Mouse (Mus musculus) stomach, embryonic 16.5 days (tissue): Measurements from ENCODE around the gene Rabif. TPM values are rescaled to one million over a fixed set of nuclear protein-coding genes. Genes with fewer than 3 reads are reported as not detected.
"Not testable (repeated sequence)": the region's sequence is repeated elsewhere in the genome, so short reads cannot be mapped to it uniquely, and the experiment has no call there.

ENCODE experiments used
- ATAC-seq: fragments of 200-750 bp; cut with Nextera tagmentation; 2 replicates; pipeline ENCODE4 v1.8.0; 2017; ENCODE audit warnings: moderate number of reproducible peaks, moderate TSS enrichment; ENCODE audit not compliant: insufficient read depth, low FRiP score
- H3K27ac ChIP-seq: fragments of 300-500 bp; sonication (generic); 2 replicates; pipeline ENCODE4 v1.5.1; 2014; ENCODE audit warnings: low read length
- H3K27me3 ChIP-seq: fragments of 300-500 bp; sonication (generic); 2 replicates; pipeline ENCODE4 v1.6.1; 2014; ENCODE audit warnings: low read length, control low read depth, mixed read lengths; ENCODE audit not compliant: control insufficient read depth, insufficient read depth
- H3K36me3 ChIP-seq: fragments of 300-500 bp; sonication (generic); 2 replicates; pipeline ENCODE4 v1.6.1; 2014; ENCODE audit warnings: low read length; ENCODE audit not compliant: control insufficient read depth, insufficient read depth
- H3K4me1 ChIP-seq: fragments of 300-500 bp; sonication (generic); 2 replicates; pipeline ENCODE4 v1.6.1; 2014; ENCODE audit warnings: low read length, control low read depth, mixed read lengths; ENCODE audit not compliant: control insufficient read depth, insufficient read depth
- H3K4me2 ChIP-seq: fragments of 300-500 bp; sonication (generic); 2 replicates; pipeline ENCODE4 v1.6.1; 2014; ENCODE audit warnings: low read depth, low read length, mixed read lengths
- H3K4me3 ChIP-seq: fragments of 300-500 bp; sonication (generic); replicated peaks from 2 replicates; pipeline ENCODE4 v1.5.1; 2014; ENCODE audit warnings: mild to moderate bottlenecking, low read length
- H3K9ac ChIP-seq: fragments of 300-500 bp; sonication (generic); 2 replicates; pipeline ENCODE4 v1.6.1; 2014; ENCODE audit warnings: low read length
- H3K9me3 ChIP-seq: fragments of 300-500 bp; sonication (generic); replicated peaks from 2 replicates; pipeline ENCODE4 v1.6.1; 2016; ENCODE audit warnings: low read length, control low read depth; ENCODE audit not compliant: control insufficient read depth
- WGBS: fragments of 180-500 bp; shearing (Covaris S2); extraction: QIAGEN DNeasy Blood & Tissue Kit; methylation state at CpG from one replicate; pipeline ENCODE4 v1.1.7; 2014; 5-methylcytosine and 5-hydroxymethylcytosine counted together
- polyA plus RNA-seq: library from polyadenylated mRNA; unstranded; fragments of >200 nt; fragmentation: Nextera tagmentation; extraction: Ambion mirVana; gene quantifications from 2 replicates; pipeline ENCODE4 v1.2.1, GENCODE M21; 2015

Gene Rabif
- 40.2 and 45.4 TPM in 2 replicates for polyA plus RNA-seq

- peak within 1 kb of the TSS; percentile 97 for H3K27ac ChIP-seq
- H3K4me3 ChIP-seq = peak within 1 kb of the TSS; percentile 86
- no peaks in the 10 kb centered on the region for H3K36me3 ChIP-seq
- peak within 1 kb of the TSS; percentile 86 for H3K9ac ChIP-seq
- no peaks in the 10 kb centered on the region for H3K27me3 ChIP-seq
- H3K4me1 ChIP-seq = peaks cover 12% of the 10 kb centered on the region
- no peaks in the 10 kb centered on the region for H3K9me3 ChIP-seq
- ATAC-seq = peak; percentile 98
- H3K4me2 ChIP-seq = peak within 1 kb of the TSS; percentile 83
- WGBS = under 1% methylated on average over 58 of the region's 58 CpGs
Observed at GRCm38 (mm10) chr1:134494428-134495215, at the start of gene Rabif. Gene Rabif (plus strand): TSS chr1:134494648.

GRCm38 (mm10) chr1:134445418-134445817 lies 49.0 kb upstream of the Rabif start:
- ATAC-seq = no peak
- H3K4me1 ChIP-seq = no peaks in the 10 kb centered on the region
- H3K27me3 ChIP-seq = no peaks in the 10 kb centered on the region
- 78% methylated on average over 2 of the region's 2 CpGs for WGBS
- H3K36me3 ChIP-seq = no peaks in the 10 kb centered on the region
- no peak overlapping the region for H3K9ac ChIP-seq
- no peak overlapping the region for H3K4me2 ChIP-seq
- H3K4me3 ChIP-seq = no peak overlapping the region
- no peaks in the 10 kb centered on the region for H3K9me3 ChIP-seq
- H3K27ac ChIP-seq = no peak overlapping the region

DNA sequence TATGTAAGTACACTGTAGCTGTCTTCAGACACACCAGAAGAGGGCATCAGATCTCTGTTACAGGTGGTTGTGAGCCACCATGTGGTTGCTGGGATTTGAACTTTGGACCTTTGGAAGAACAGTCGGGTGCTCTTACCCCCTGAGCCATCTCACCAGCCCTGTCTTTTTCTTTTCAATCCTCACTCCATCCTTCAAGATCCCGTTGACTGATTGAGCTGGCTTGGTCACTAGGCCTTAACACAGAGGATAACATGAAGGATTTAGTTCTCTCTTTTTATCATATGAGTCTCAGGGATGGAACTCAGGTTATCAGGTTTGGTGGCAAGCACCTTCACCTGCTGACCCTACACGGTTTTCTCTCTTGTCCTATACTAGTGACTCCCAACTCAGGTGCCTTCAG lies 45.9 kb upstream of the Rabif start:
- 64% methylated on average over 3 of the region's 3 CpGs for WGBS
- H3K36me3 ChIP-seq, ATAC-seq: not testable (repeated sequence)

GRCm38 (mm10) chr1:134450201-134450600 lies 44.2 kb upstream of the Rabif start:
- Histone ChIP-seq H3K9ac (no peak overlapping the region), H3K4me2 (no peak overlapping the region), H3K4me3 (no peak overlapping the region), H3K9me3 (no peaks in the 10 kb centered on the region), H3K36me3 (no peaks in the 10 kb centered on the region), H3K4me1 (no peaks in the 10 kb centered on the region; the same call in 1 of the 2 replicates), H3K27ac (no peak overlapping the region), H3K27me3 (no peaks in the 10 kb centered on the region)
- WGBS = 79% methylated on average over 4 of the region's 4 CpGs
- ATAC-seq = no peak

More for the DNA sequence above, 45.9 kb upstream of the Rabif start:
- H3K9ac ChIP-seq, H3K4me3 ChIP-seq, H3K4me2 ChIP-seq, H3K4me1 ChIP-seq, H3K27ac ChIP-seq, H3K9me3 ChIP-seq, H3K27me3 ChIP-seq: not testable (repeated sequence)

DNA sequence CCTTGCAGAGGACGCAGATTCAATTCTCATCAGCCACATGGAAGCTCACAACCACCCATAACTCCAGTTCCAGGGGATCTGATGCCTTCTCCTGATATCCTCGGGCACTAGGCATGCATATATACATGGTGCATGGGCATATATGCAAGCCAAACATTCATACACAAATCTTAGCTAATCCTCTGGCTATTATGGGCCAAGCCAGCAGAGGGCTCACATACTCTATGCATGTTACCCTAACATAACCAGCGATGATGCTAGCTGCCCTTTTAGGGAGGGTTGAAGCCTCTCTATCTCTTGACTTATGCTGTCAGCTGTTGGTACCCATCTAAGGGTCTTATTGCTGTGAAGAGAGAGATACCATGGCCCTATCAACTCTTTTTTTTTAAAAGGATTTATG lies 43.5 kb upstream of the Rabif start:
- Histone ChIP-seq H3K27me3 (no peaks in the 10 kb centered on the region), H3K4me1 (peaks cover 1% of the 10 kb centered on the region), H3K27ac (no peak overlapping the region), H3K4me2 (no peak overlapping the region), H3K4me3 (no peak overlapping the region), H3K9me3 (no peaks in the 10 kb centered on the region), H3K9ac (no peak overlapping the region), H3K36me3 (no peaks in the 10 kb centered on the region)
- WGBS = 41% methylated on average over 3 of the region's 3 CpGs
- no peak for ATAC-seq

DNA sequence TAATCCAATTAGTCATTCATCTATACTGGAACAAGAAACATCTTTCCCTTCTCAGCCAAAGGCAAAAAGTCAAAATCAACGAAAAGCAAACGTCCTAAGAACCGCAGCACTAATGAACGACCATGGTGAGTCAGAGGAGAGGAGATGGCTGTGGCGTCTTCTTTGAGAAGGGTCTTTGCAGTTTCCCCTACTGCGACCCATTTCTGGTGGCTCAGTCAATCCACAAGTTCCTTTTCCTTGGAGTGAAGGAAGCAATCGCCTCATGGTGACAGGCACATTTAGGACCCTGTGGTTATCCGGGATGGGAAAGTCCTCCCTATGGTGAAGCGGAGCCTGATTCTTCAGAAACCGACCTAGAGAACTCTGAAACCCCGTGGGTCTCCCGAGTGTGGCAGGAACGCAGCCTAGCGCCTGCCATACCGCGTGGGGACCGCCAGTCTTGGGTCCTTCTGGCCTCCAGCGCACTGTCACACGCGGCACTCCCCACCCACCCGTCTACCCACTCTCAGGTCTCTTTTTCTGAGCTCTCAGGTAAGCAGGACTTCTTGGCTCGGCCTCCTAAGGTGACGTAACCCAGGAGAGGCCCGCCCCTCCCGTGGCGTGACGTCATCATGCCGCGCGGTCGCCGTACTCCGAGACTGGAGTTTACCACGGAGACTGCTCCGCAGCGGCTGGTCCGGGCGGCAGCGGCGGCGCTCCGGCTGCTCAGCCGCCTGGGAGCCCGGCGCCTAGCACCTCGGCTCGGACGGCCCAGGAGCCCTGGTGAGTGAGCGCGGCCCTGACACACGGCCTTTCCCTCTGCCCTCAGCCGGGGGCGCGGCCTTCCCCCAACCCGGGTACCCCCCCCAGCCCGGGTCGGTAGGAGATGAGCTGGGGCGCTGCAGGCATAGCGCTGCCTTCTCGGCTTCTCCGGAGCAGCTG lies 39.3 kb upstream of the Rabif start, which contains the start of gene Klhl12:
TSS of gene Klhl12 (plus strand) at position 628 of the 921 bp plus-strand sequence.
- Histone ChIP-seq H3K36me3 (0 out of 2 replicates have a peak, but pooled peaks cover 3% of the 10 kb centered on the region), H3K27me3 (no peaks in the 10 kb centered on the region), H3K4me1 (peaks cover 4% of the 10 kb centered on the region), H3K4me3 (peak within 1 kb of the TSS; percentile 99), H3K9me3 (no peaks in the 10 kb centered on the region), H3K27ac (peak within 1 kb of the TSS; percentile 79), H3K9ac (peak within 1 kb of the TSS; percentile 97), H3K4me2 (peak within 1 kb of the TSS; percentile 67)
- WGBS = under 1% methylated on average over 61 of the region's 61 CpGs
- ATAC-seq = peak; percentile 96

- H3K9me3 ChIP-seq = no peaks in the 10 kb centered on the region
- 11% methylated on average over 5 of the region's 5 CpGs for WGBS
- H3K4me3 ChIP-seq = peak overlapping the region; percentile 99
- peak overlapping the region; percentile 97 for H3K9ac ChIP-seq
- H3K27ac ChIP-seq = no peak overlapping the region
- H3K36me3 ChIP-seq = 0 out of 2 replicates have a peak, but pooled peaks cover 3% of the 10 kb centered on the region
- peak overlapping the region; percentile 67 for H3K4me2 ChIP-seq
- no peak for ATAC-seq
- H3K27me3 ChIP-seq = no peaks in the 10 kb centered on the region
- peaks cover 4% of the 10 kb centered on the region for H3K4me1 ChIP-seq
Observed at GRCm38 (mm10) chr1:134456060-134456459, 38.4 kb upstream of the Rabif start.

DNA sequence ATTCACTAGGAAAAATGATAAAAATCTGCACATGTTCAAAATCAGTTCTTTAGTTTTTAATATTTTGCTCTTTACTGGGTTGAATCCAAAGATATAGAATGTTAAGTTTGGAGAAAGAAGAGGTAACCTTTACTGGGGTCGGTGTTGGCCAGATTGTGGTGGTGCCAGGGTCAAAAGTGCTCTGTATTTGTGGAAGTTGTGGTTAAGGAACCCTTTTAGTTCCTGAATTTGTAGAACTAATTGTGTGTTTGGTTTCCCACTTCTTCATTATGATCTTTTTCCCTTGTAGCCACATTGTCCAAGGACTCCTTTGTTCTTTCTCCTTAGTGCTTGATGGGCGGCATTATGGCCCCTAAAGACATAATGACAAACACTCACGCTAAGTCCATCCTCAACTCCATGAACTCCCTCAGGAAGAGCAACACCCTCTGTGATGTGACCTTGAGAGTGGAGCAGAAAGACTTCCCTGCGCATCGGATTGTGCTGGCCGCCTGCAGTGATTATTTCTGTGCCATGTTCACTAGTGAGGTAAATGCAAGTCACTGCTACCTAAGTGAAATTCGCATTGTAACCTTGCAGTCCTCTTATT lies 36.2 kb upstream of the Rabif start:
- ATAC-seq = no peak
- peaks cover 4% of the 10 kb centered on the region for H3K4me1 ChIP-seq
- no peak overlapping the region for H3K27ac ChIP-seq
- no peak overlapping the region for H3K9ac ChIP-seq
- WGBS = 87% methylated on average over 7 of the region's 7 CpGs
- H3K9me3 ChIP-seq = no peaks in the 10 kb centered on the region
- H3K4me2 ChIP-seq = no peak overlapping the region
- no peaks in the 10 kb centered on the region for H3K27me3 ChIP-seq
- no peak overlapping the region for H3K4me3 ChIP-seq
- H3K36me3 ChIP-seq = 0 out of 2 replicates have a peak, but pooled peaks cover 3% of the 10 kb centered on the region
